Mouse (Mus musculus): ENCODE measurements around the gene Sstr3.

Sstr3 gene

GRCm38 (mm10) chr15:78502437-78503132, 41.9 kb downstream of the Sstr3 start:
- no peak for DNase-seq (ENCODE audit: low spot score in 2 of 2)

GRCm38 (mm10) chr15:78494968-78495406, 49.5 kb downstream of the Sstr3 start, which contains the start of gene Il2rb:
TSS of gene Il2rb (minus strand) at chr15:78495271.
- no peak for DNase-seq (ENCODE audit: low spot score in 2 of 2)

GRCm38 (mm10) chr15:78493401-78494010, 51.0 kb downstream of the Sstr3 start:
- no peak for DNase-seq (ENCODE audit: low spot score in 2 of 2)

- DNase-seq (ENCODE audit: low spot score in 2 of 2) = no peak
Measured at GRCm38 (mm10) chr15:78491301-78491700, 53.2 kb downstream of the Sstr3 start.

GRCm38 (mm10) chr15:78489906-78490305, 54.6 kb downstream of the Sstr3 start:
- DNase-seq (ENCODE audit: low spot score in 2 of 2) = no peak

GRCm38 (mm10) chr15:78489248-78489647, 55.2 kb downstream of the Sstr3 start:
- DNase-seq (ENCODE audit: low spot score in 2 of 2) = no peak

GRCm38 (mm10) chr15:78487066-78487465, 57.4 kb downstream of the Sstr3 start:
- no peak for DNase-seq (ENCODE audit: low spot score in 2 of 2)

All from frontal cortex, postnatal 14 days (tissue).